Mouse (Mus musculus) forebrain, embryonic 11.5 days (tissue): ENCODE results near the gene Cbarp. TPM values are rescaled to one million over a fixed set of nuclear protein-coding genes. Genes with fewer than 3 reads are reported as not detected.

Source experiments
- ATAC-seq: fragments of 200-750 bp; cut with Nextera tagmentation; replicated peaks from 2 replicates; pipeline ENCODE4 v1.8.0; 2017; ENCODE audit warnings: moderate TSS enrichment; ENCODE audit not compliant: low FRiP score
- DNase-seq: peaks from one replicate; pipeline ENCODE4 v3.0.0-alpha.2; 2017; ENCODE audit warnings: low spot score
- H3K27ac ChIP-seq: fragments of 300-500 bp; sonication (generic); 2 replicates; pipeline ENCODE4 v1.5.1; 2014; ENCODE audit warnings: low read depth, low read length
- H3K27me3 ChIP-seq: fragments of 300-500 bp; sonication (generic); 2 replicates; pipeline ENCODE4 v1.6.1; 2014; ENCODE audit warnings: mild to moderate bottlenecking, low read length, mixed read lengths; ENCODE audit not compliant: control insufficient read depth, insufficient read depth
- H3K36me3 ChIP-seq: fragments of 300-500 bp; sonication (generic); 2 replicates; pipeline ENCODE4 v1.6.1; 2014; ENCODE audit warnings: mild to moderate bottlenecking, low read length, moderate library complexity, mixed read lengths; ENCODE audit not compliant: control insufficient read depth, insufficient read depth
- H3K4me1 ChIP-seq: fragments of 300-500 bp; sonication (generic); replicated peaks from 2 replicates; pipeline ENCODE4 v1.6.1; 2014; ENCODE audit warnings: low read length, mixed read lengths; ENCODE audit not compliant: control insufficient read depth, insufficient read depth
- H3K4me2 ChIP-seq: fragments of 300-500 bp; sonication (generic); 2 replicates; pipeline ENCODE4 v1.6.1; 2014; ENCODE audit warnings: low read depth, mild to moderate bottlenecking, low read length, moderate library complexity, mixed read lengths; ENCODE audit not compliant: severe bottlenecking
- H3K4me3 ChIP-seq: fragments of 300-500 bp; sonication (generic); 2 replicates; pipeline ENCODE4 v1.5.1; 2014; ENCODE audit warnings: low read depth, low read length
- H3K9ac ChIP-seq: fragments of 300-500 bp; sonication (generic); 2 replicates; pipeline ENCODE4 v1.6.1; 2014; ENCODE audit warnings: low read length
- H3K9me3 ChIP-seq: fragments of 300-500 bp; sonication (generic); 2 replicates; pipeline ENCODE4 v1.6.1; 2016; ENCODE audit warnings: low read length, mixed read lengths; ENCODE audit not compliant: control insufficient read depth
- WGBS: fragments of 180-500 bp; shearing (Covaris S2); extraction: QIAGEN DNeasy Blood & Tissue Kit; methylation state at CpG from one replicate; pipeline ENCODE4 v1.1.7; 2014; 5-methylcytosine and 5-hydroxymethylcytosine counted together
- polyA plus RNA-seq: library from polyadenylated mRNA; unstranded; fragments of >200 nt; fragmentation: Nextera tagmentation; extraction: Ambion mirVana; gene quantifications from 2 replicates; pipeline ENCODE4 v1.2.1, GENCODE M21; 2014

Cbarp gene
- polyA plus RNA-seq, 1 experiment from 2014 or later = 10.4 TPM

DNA sequence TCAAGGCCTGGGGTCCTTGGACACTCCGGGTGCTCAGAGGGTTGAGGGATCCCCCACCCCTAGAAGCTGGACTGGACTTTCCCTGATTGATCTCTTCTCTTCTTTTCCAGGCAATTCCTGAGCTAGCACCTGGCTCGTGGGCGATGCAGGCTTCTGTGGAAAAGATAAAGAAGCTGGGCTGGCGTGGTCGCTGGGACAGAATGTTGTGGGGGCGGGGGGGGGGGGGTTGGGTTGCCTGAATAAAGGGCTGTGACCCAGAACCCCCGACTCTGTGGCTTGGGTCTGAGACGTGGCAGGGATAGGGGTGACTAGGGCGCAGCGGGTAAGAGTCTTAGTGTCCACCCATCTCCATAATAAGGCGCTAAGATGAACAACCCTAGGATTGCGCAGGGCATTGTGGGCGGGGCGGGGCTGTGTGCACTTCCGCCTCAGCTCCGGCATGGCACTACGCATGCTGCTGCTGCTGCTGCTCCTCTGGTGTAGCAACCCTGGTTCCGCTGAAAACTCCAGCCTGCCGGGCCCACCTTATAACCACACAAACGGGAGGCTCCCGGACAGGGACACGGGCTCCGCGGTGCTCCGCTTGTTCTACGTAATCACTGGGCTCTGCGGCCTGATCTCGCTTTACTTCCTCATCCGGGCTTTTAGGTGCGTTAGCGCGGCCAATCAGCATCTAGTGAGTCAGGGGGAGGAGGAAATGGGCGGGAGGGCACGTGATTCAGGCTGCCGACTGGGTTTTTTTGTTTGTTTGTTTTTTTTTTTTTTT, 32.1 kb upstream of the Cbarp start, which contains the start of gene 1600002K03Rik:
Gene 1600002K03Rik (plus strand): TSS at position 418 of the 766 bp plus-strand sequence.
- H3K9ac ChIP-seq = peak within 1 kb of the TSS; percentile 68
- H3K27ac ChIP-seq = peak within 1 kb of the TSS; percentile 62
- ATAC-seq (peak; percentile 70), DNase-seq (peak; percentile 90)
- H3K36me3 ChIP-seq = peaks cover 17% of the 10 kb centered on the region
- H3K4me2 ChIP-seq = peak within 1 kb of the TSS; percentile 75
- no peaks in the 10 kb centered on the region for H3K27me3 ChIP-seq
- H3K9me3 ChIP-seq = no peaks in the 10 kb centered on the region
- WGBS = 10% methylated on average over 35 of the region's 35 CpGs
- peaks cover 16% of the 10 kb centered on the region for H3K4me1 ChIP-seq
- H3K4me3 ChIP-seq = peak within 1 kb of the TSS; percentile 46

DNA sequence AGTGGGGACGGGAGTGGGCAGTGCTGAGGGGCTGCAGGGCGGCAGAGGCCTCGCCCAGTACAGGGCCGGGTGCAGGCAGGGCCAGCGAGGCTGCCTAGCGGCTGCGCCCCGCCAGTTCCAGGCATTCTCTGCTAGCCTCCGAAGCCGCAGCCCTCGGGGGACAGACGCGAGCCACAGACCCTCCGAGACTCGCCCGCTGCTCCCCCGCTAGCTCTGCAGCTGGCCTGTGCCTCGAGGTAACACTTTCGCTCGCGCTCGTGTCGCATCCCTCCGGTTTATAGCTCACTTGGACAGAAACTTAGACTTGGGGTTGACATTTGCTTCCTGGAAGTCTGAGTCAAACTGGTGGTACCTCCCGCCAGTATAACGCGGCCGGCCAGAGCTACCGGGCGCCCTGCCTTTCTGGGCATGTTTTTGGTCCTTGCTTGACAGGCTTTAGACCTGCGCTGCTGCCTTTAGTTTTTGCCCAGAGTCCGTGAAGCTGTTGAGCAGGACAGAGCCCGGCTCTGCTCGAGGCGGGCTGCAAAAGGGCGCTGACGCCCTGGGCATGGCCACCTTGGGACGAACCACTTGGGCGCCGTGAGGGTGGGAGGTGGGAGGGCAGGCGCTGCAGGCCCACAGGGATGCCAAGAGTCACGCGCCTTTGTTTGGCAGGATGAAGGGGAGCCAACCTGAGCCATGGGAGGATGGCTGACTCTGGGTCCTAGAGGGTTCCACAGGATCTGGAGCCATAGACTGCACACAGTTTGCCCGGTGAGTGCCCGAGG, 31.3 kb upstream of the Cbarp start:
- DNase-seq (peak; percentile 65), ATAC-seq (no peak)
- Histone ChIP-seq H3K27me3 (no peaks in the 10 kb centered on the region), H3K9me3 (no peaks in the 10 kb centered on the region), H3K36me3 (peaks cover 17% of the 10 kb centered on the region), H3K9ac (no peak overlapping the region; the same call in 1 of the 2 replicates), H3K4me1 (peaks cover 18% of the 10 kb centered on the region), H3K4me3 (no peak overlapping the region), H3K4me2 (peak overlapping the region; percentile 75), H3K27ac (peak overlapping the region; percentile 62)
- 89% methylated on average over 45 of the region's 45 CpGs for WGBS

DNA sequence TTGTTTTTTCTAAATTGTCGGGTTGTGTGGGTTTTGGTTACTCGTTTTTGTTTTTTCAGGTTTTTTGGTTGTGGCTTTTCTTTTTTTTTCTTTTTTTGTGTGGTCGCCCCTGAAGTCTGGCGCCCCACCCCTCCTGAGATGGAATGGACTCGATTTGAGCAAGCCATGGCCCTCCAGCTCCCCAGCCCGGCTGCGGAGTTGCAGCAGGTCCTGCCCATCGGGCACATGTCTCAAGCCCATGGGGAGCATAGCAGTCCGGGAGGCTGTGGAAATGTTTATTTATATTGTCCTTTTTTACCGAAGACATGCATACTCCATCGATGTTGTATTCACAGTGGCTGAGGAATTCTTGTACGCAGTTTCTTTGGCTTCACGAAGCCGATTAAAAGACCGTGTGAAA, 30.6 kb upstream of the Cbarp start:
- Histone ChIP-seq H3K9me3 (no peaks in the 10 kb centered on the region), H3K4me2 (no peak overlapping the region), H3K27me3 (no peaks in the 10 kb centered on the region), H3K9ac (no peak overlapping the region), H3K27ac (no peak overlapping the region), H3K4me3 (no peak overlapping the region), H3K36me3 (peaks cover 17% of the 10 kb centered on the region), H3K4me1 (peaks cover 22% of the 10 kb centered on the region)
- WGBS = 93% methylated on average over 15 of the region's 15 CpGs
- DNase-seq = no peak
- no peak for ATAC-seq

DNA sequence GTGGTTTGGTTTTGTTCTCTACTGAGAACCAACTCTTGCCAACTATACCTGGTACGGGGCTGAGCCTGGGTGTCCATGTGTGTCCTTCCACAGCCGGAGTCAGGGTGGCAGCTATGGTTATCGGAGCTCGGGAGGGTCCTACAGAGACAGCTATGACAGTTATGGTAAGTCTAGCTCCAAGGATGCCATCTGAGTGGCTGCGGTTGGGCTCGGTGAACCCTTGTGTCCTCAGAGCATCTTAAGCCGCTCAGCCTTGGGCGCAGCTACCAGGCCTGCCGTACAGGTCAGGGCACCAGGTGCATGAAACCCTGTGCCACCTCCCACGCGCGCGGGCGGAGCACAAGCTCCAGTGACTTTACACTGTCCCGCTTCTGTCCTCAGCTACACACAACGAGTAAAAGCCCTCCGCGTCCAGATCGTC, 30.0 kb upstream of the Cbarp start:
- no peak overlapping the region for H3K27ac ChIP-seq
- peaks cover 17% of the 10 kb centered on the region for H3K36me3 ChIP-seq
- H3K9me3 ChIP-seq = no peaks in the 10 kb centered on the region
- H3K4me3 ChIP-seq = no peak overlapping the region
- 97% methylated on average over 19 of the region's 19 CpGs for WGBS
- no peak overlapping the region for H3K4me2 ChIP-seq
- H3K9ac ChIP-seq = no peak overlapping the region
- peaks cover 21% of the 10 kb centered on the region for H3K4me1 ChIP-seq
- DNase-seq (peak; percentile 50), ATAC-seq (no peak)
- H3K27me3 ChIP-seq = no peaks in the 10 kb centered on the region

DNA sequence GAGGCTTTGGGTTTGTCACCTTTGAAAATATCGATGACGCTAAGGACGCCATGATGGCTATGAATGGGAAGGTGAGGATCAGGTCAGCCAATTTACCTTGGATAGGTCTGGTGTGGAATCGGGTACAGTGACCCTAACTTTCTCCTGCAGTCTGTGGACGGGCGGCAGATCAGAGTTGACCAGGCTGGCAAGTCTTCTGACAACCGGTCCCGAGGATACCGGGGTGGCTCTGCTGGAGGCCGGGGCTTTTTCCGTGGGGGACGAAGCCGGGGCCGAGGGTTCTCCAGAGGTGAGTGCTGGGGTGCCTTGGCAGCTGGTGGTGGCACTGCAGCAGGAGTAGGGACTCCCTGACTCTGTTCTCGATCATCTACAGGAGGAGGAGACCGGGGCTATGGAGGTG, 29.4 kb upstream of the Cbarp start:
- 96% methylated on average over 16 of the region's 16 CpGs for WGBS
- Histone ChIP-seq H3K9ac (no peak overlapping the region), H3K36me3 (peaks cover 17% of the 10 kb centered on the region), H3K27me3 (no peaks in the 10 kb centered on the region), H3K4me3 (no peak overlapping the region), H3K27ac (no peak overlapping the region), H3K4me1 (peaks cover 24% of the 10 kb centered on the region), H3K9me3 (no peaks in the 10 kb centered on the region), H3K4me2 (no peak overlapping the region)
- no peak for ATAC-seq
- DNase-seq = no peak

DNA sequence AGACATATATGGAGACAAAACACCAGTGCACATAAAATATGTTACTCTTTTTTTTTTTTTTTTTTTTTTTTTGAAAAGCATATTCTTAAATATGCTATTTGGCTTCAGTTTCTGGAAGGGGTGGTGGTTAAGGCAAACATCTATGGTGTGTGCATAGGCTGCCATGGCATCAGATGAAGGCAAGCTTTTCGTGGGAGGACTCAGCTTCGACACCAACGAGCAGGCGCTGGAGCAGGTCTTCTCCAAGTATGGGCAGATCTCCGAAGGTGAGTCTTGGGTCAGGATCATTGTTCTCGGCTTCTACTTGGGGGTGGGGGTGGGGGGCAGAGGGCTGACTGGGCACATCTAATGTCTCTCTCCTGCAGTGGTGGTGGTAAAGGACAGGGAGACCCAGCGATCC, 29.0 kb upstream of the Cbarp start:
- no peaks in the 10 kb centered on the region for H3K27me3 ChIP-seq
- H3K36me3 ChIP-seq = peaks cover 17% of the 10 kb centered on the region
- WGBS = 93% methylated on average over 7 of the region's 7 CpGs
- ATAC-seq = no peak
- H3K4me2 ChIP-seq = no peak overlapping the region
- no peak overlapping the region for H3K4me3 ChIP-seq
- H3K9me3 ChIP-seq = no peaks in the 10 kb centered on the region
- DNase-seq = no peak
- H3K27ac ChIP-seq = no peak overlapping the region
- peaks cover 26% of the 10 kb centered on the region for H3K4me1 ChIP-seq
- H3K9ac ChIP-seq = no peak overlapping the region

DNA sequence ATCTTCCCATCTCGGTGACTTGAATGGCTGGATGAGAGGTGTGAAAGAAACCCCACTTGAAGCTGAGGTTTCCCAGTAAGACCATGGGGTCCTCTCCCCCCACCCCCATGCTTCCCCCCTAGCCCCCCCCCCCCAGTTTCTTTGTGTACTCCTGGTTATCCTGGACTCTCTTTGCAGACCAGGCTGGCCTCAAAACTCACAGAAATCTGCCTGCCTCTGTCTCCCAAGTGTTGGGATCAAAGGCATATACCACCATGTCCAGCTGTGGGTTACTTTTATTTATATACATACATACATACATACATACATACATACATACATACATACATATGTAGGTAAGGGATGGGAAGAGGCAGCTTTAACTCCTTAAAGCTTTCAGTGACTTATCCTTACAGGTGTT, 28.4 kb upstream of the Cbarp start:
- WGBS = 78% methylated on average over 1 of the region's 1 CpGs
- Histone ChIP-seq H3K4me3 (peak overlapping the region; percentile 95), H3K36me3 (peaks cover 17% of the 10 kb centered on the region), H3K4me1 (peaks cover 31% of the 10 kb centered on the region), H3K27ac (no peak overlapping the region), H3K27me3 (no peaks in the 10 kb centered on the region), H3K4me2 (peak overlapping the region; percentile 85), H3K9ac (peak overlapping the region; percentile 98; the same call in 1 of the 2 replicates), H3K9me3 (no peaks in the 10 kb centered on the region)
- DNase-seq (no peak), ATAC-seq (no peak)

DNA sequence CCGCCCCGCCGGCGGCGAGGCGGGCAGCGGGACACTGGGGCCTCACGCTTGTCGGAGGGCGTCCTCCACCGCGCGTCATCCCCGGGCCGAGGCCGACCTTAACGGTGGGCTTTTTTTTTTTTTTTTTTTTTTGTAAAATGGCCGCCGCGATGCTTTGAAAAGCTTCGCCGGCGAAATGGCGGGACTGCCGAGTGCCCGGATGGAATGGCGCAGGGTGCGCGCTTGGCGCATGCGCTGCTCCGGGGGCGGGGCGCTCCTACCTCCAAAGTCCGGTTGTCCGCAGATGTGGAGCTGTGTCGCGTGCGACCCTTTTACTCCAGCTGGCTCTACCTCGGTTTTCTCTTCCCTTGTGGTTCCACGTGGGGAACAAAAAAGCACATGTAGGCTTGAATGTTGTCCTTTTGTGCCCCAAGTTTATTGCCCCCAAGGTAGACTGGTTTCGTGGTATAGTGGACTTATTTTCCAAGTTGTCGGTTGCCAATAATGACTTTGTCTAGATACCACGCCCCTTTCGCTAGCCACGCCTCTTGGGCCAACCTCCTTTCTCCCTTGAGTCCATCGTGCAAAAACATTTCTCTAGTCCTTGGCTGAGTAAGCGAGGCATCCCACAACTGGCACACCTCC, 27.5 kb upstream of the Cbarp start:
- Histone ChIP-seq H3K9ac (peak overlapping the region; percentile 98), H3K4me3 (peak overlapping the region; percentile 95), H3K36me3 (peaks cover 17% of the 10 kb centered on the region), H3K27me3 (no peaks in the 10 kb centered on the region), H3K27ac (peak overlapping the region; percentile 99), H3K4me1 (peaks cover 31% of the 10 kb centered on the region), H3K9me3 (no peaks in the 10 kb centered on the region), H3K4me2 (peak overlapping the region; percentile 85)
- DNase-seq (peak; percentile 97), ATAC-seq (peak; percentile 45)
- under 1% methylated on average over 43 of the region's 48 CpGs for WGBS
